Mouse (Mus musculus): ENCODE results near the gene Cdk15. TPM values are rescaled to one million over a fixed set of nuclear protein-coding genes. Genes with fewer than 3 reads are reported as not detected.

Cdk15 gene
- 0.42 and 0.63 TPM in 2 replicates for polyA plus RNA-seq (2016; fragmentation: Nextera tagmentation; extraction: Ambion mirVana)

- peak; percentile 44; the same call in 1 of the 2 replicates for ATAC-seq (ENCODE audit: low FRiP score, low read depth)
- Histone ChIP-seq H3K27ac (no peak within 1 kb of the TSS), H3K4me1 (peaks cover 16% of the 10 kb centered on the region), H3K9ac (0 out of 2 replicates have a peak within 1 kb of the TSS, but pooled peaks have one; percentile 23), H3K9me3 (no peaks in the 10 kb centered on the region), H3K27me3 (replicated peaks) (no peaks in the 10 kb centered on the region), H3K4me3 (no peak within 1 kb of the TSS), H3K36me3 (no peaks in the 10 kb centered on the region), H3K4me2 (replicated peaks) (peak within 1 kb of the TSS; percentile 40)
- 12% methylated on average over 13 of the region's 13 CpGs for WGBS
These were observed at the start of gene Cdk15 for GRCm38 (mm10) chr1:59256751-59257231. Gene Cdk15 (plus strand): TSS chr1:59256906.

DNA sequence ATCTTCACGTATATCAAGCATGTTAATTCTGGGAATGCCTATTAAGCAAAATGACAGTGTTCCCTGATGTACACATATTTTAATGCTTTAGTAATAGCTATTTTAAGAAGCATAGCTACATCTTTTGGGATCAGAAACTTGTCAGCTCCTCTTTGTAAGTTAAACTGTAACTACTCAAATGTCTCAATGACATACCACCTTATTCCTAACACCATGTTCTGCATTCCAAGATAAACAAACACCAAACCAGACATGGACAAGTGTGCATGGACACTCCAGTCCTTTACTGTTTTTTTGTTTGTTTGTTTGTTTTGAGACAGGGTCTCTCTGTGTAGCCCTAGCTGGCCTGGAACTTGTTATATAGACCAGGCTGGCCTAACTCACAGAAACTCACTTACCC, 48.4 kb upstream of the Cdk15 start:
- Histone ChIP-seq H3K9ac (no peak overlapping the region), H3K4me1 (no peaks in the 10 kb centered on the region), H3K9me3 (no peaks in the 10 kb centered on the region), H3K27ac (no peak overlapping the region), H3K4me2 (replicated peaks) (no peak overlapping the region), H3K27me3 (replicated peaks) (no peaks in the 10 kb centered on the region), H3K36me3 (peaks cover 19% of the 10 kb centered on the region), H3K4me3 (no peak overlapping the region)
- 91% methylated on average over 1 of the region's 1 CpGs for WGBS
- no peak for ATAC-seq (ENCODE audit: low FRiP score, low read depth)

DNA sequence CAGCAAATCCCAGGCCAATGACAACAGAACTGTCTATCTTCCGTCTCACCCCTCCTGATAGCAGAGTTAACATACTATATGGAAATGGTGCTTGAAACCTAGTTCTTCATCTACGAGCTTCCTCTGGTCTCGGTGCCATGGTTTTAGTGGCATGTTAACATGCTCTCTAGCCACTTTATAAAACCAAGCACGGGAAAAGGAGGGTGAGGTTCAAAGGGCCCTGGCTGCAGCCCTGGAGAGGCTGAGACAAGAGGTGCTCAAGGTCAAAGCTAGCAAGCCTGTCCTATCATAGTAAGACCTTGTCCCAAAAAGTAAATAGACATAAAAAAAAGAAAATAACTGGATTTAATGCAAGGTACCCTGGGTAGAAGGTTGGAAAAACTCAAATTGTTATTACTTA, 45.1 kb upstream of the Cdk15 start:
- no peak overlapping the region for H3K27ac ChIP-seq
- H3K9ac ChIP-seq: no peak overlapping the region
- no peak overlapping the region for H3K4me2 ChIP-seq (replicated peaks)
- peaks cover 28% of the 10 kb centered on the region for H3K36me3 ChIP-seq
- no peak overlapping the region for H3K4me3 ChIP-seq
- no peak for ATAC-seq (ENCODE audit: low FRiP score, low read depth)
- H3K4me1 ChIP-seq: no peaks in the 10 kb centered on the region
- WGBS: 83% methylated on average over 4 of the region's 4 CpGs
- no peaks in the 10 kb centered on the region for H3K27me3 ChIP-seq (replicated peaks)
- no peaks in the 10 kb centered on the region for H3K9me3 ChIP-seq

GRCm38 (mm10) chr1:59212076-59212779, 44.5 kb upstream of the Cdk15 start:
- Histone ChIP-seq H3K9ac (no peak overlapping the region), H3K36me3 (peaks cover 28% of the 10 kb centered on the region), H3K9me3 (no peaks in the 10 kb centered on the region), H3K4me1 (no peaks in the 10 kb centered on the region), H3K27ac (no peak overlapping the region), H3K4me2 (replicated peaks) (no peak overlapping the region), H3K27me3 (replicated peaks) (no peaks in the 10 kb centered on the region), H3K4me3 (no peak overlapping the region)
- WGBS: 70% methylated on average over 5 of the region's 5 CpGs
- no peak for ATAC-seq (ENCODE audit: low FRiP score, low read depth)

- Histone ChIP-seq H3K9me3 (no peaks in the 10 kb centered on the region), H3K4me3 (no peak overlapping the region), H3K9ac (no peak overlapping the region), H3K4me1 (no peaks in the 10 kb centered on the region), H3K36me3 (peaks cover 28% of the 10 kb centered on the region), H3K27me3 (replicated peaks) (no peaks in the 10 kb centered on the region), H3K4me2 (replicated peaks) (no peak overlapping the region), H3K27ac (no peak overlapping the region)
- no peak for ATAC-seq (ENCODE audit: low FRiP score, low read depth)
- 83% methylated on average over 1 of the region's 1 CpGs for WGBS
These were observed 43.8 kb upstream of the Cdk15 start for GRCm38 (mm10) chr1:59212951-59213350.

DNA sequence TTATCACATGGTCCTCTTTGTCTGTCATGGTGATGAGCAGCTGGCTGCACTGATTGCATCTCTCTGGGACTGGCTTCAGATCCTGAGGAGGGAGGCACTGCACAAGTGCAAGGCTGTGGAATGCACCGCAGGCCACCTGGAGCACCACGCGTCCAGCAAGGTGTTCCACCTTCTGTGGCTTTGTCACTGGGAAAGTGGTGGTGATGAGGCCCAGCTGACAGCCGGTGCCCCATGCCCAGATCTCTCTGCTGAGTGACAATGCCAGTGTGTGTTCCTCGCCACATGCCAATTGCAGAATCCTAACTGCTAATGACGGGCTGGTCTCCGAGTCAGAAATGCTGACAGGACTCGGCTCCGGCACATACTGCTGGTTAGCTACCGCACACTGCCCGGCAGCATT, 41.3 kb upstream of the Cdk15 start:
- H3K4me1 ChIP-seq: no peaks in the 10 kb centered on the region
- no peak overlapping the region for H3K4me3 ChIP-seq
- 94% methylated on average over 11 of the region's 11 CpGs for WGBS
- peaks cover 18% of the 10 kb centered on the region for H3K36me3 ChIP-seq
- H3K9ac ChIP-seq: no peak overlapping the region
- H3K4me2 ChIP-seq (replicated peaks): no peak overlapping the region
- H3K27me3 ChIP-seq (replicated peaks): no peaks in the 10 kb centered on the region
- no peaks in the 10 kb centered on the region for H3K9me3 ChIP-seq
- ATAC-seq (ENCODE audit: low FRiP score, low read depth): no peak
- no peak overlapping the region for H3K27ac ChIP-seq

DNA sequence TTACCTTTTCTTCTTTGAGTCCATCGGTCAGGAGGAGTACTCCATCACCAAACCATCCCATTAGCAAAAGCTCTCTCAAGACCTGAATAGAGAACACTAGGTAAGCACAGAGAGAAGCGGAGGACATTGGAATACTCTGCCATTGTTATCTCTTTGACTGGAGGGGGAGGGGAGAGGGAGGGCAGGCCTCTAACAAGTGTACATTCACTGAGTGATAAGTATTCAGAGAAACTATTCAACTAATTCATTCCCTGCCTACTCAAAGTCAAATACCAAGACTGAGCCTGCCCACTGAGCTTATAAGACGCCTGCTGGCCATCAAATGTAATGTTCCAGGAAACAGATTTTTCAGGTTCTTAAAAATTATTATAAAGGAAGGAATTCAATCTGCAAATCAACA, 36.3 kb upstream of the Cdk15 start:
- Histone ChIP-seq H3K27me3 (replicated peaks) (no peaks in the 10 kb centered on the region), H3K4me2 (replicated peaks) (no peak overlapping the region), H3K27ac (no peak overlapping the region), H3K9ac (no peak overlapping the region), H3K36me3 (peaks cover 4% of the 10 kb centered on the region), H3K9me3 (no peaks in the 10 kb centered on the region), H3K4me1 (no peaks in the 10 kb centered on the region), H3K4me3 (no peak overlapping the region)
- no peak for ATAC-seq (ENCODE audit: low FRiP score, low read depth)
- WGBS: 67% methylated on average over 3 of the region's 3 CpGs

DNA sequence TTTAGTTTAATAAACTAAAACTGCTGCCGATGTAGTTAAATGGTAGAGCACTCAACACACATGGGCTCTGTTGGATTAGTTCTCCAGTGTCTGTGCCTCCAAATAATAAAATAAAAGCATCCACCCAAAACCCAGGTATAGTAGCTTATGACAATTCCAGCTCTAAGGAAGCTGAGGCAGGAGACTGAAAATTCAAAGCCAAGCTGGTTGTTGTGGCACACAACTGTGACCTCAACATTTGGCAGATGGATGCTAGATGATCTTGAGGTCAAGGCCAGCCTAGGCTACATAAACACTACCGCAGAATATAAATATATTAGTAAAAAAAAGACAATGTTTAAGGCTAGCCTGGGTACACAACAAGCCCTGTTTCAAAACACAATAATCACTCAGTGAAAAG, 35.1 kb upstream of the Cdk15 start:
- Histone ChIP-seq H3K27ac (no peak overlapping the region), H3K9me3 (no peaks in the 10 kb centered on the region), H3K27me3 (replicated peaks) (no peaks in the 10 kb centered on the region), H3K9ac (no peak overlapping the region), H3K4me1 (no peaks in the 10 kb centered on the region), H3K4me3 (no peak overlapping the region), H3K36me3 (peaks cover under 1% of the 10 kb centered on the region; the same call in 1 of the 2 replicates), H3K4me2 (replicated peaks) (no peak overlapping the region)
- ATAC-seq (ENCODE audit: low FRiP score, low read depth): no peak
- WGBS: 94% methylated on average over 2 of the region's 2 CpGs

DNA sequence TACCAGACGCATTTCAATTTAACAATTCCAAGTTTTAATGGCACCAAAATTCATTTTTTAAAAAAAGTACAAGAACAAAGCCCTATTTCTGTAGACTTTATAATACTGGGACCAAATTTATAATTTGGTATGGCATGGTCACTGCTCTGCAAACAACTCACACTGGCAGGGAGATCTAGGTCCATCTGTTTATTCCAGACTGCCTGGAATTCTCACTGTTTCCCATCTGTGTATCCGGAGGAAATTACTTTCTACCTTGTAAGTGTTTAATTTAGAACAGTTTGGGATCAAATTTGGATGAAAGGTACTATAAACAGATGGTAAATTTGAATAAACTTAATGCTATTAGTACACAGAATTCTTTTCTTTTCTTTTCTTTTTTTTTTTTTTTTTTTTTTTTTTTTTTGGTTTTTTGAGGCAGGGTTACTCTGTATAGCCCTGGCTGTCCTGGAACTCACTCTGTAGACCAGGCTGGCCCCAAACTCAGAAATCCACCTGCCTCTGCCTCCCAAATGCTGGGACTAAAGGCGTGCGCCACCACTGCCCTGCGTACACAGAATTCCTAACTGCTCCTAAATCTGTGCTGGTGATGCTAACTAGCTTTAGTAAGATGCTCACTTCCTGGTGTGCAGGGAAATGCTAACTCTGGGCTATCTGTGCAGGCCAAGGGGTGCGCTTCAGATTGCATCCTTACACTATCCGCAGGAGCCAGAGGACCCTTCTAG, 34.4 kb upstream of the Cdk15 start:
- H3K9ac ChIP-seq: no peak overlapping the region
- WGBS: 95% methylated on average over 7 of the region's 7 CpGs
- H3K36me3 ChIP-seq: no peaks in the 10 kb centered on the region

GRCm38 (mm10) chr1:59228552-59228951, 28.2 kb upstream of the Cdk15 start:
- no peaks in the 10 kb centered on the region for H3K4me1 ChIP-seq
- no peak overlapping the region for H3K4me3 ChIP-seq
- H3K36me3 ChIP-seq: peaks cover 4% of the 10 kb centered on the region; the same call in 1 of the 2 replicates
- no peak for ATAC-seq (ENCODE audit: low FRiP score, low read depth)
- WGBS: 84% methylated on average over 7 of the region's 7 CpGs
- no peaks in the 10 kb centered on the region for H3K27me3 ChIP-seq (replicated peaks)
- no peak overlapping the region for H3K9ac ChIP-seq
- H3K9me3 ChIP-seq: no peaks in the 10 kb centered on the region
- no peak overlapping the region for H3K4me2 ChIP-seq (replicated peaks)
- no peak overlapping the region for H3K27ac ChIP-seq

More for the DNA sequence above, 34.4 kb upstream of the Cdk15 start:
- H3K9me3 ChIP-seq: no peaks in the 10 kb centered on the region
- H3K27me3 ChIP-seq (replicated peaks): no peaks in the 10 kb centered on the region
- H3K4me2 ChIP-seq (replicated peaks): no peak overlapping the region
- ATAC-seq (ENCODE audit: low FRiP score, low read depth): no peak
- H3K4me3 ChIP-seq: no peak overlapping the region
- H3K27ac ChIP-seq: no peak overlapping the region
- H3K4me1 ChIP-seq: no peaks in the 10 kb centered on the region

GRCm38 (mm10) chr1:59229187-59229586, 27.5 kb upstream of the Cdk15 start:
- H3K4me2 ChIP-seq (replicated peaks): no peak overlapping the region
- ATAC-seq (ENCODE audit: low FRiP score, low read depth): no peak
- H3K9me3 ChIP-seq: no peaks in the 10 kb centered on the region
- H3K27ac ChIP-seq: no peak overlapping the region
- 14% methylated on average over 4 of the region's 4 CpGs for WGBS
- no peak overlapping the region for H3K4me3 ChIP-seq
- no peak overlapping the region for H3K9ac ChIP-seq
- no peaks in the 10 kb centered on the region for H3K4me1 ChIP-seq
- H3K27me3 ChIP-seq (replicated peaks): no peaks in the 10 kb centered on the region
- H3K36me3 ChIP-seq: peaks cover 4% of the 10 kb centered on the region; the same call in 1 of the 2 replicates

GRCm38 (mm10) chr1:59236856-59237441, 19.8 kb upstream of the Cdk15 start, which contains the start of gene Als2:
Gene Als2 (minus strand): TSS chr1:59237231.
- Histone ChIP-seq H3K27me3 (replicated peaks) (no peaks in the 10 kb centered on the region), H3K9me3 (peaks cover 6% of the 10 kb centered on the region; the same call in 1 of the 2 replicates), H3K9ac (peak within 1 kb of the TSS; percentile 75), H3K36me3 (no peaks in the 10 kb centered on the region), H3K27ac (no peak within 1 kb of the TSS), H3K4me3 (peak within 1 kb of the TSS; percentile 75), H3K4me1 (no peaks in the 10 kb centered on the region), H3K4me2 (replicated peaks) (peak within 1 kb of the TSS; percentile 77)
- peak; percentile 98 for ATAC-seq (ENCODE audit: low FRiP score, low read depth)
- under 1% methylated on average over 58 of the region's 58 CpGs for WGBS

Data from neural tube, embryonic 12.5 days (tissue).